Mouse (Mus musculus) liver, embryonic 16.5 days (tissue): ENCODE results near the gene Sipa1l1. TPM values are rescaled to one million over a fixed set of nuclear protein-coding genes. Genes with fewer than 3 reads are reported as not detected.

Experiments
- ATAC-seq: fragments of 200-750 bp; cut with Nextera tagmentation; 2 replicates; pipeline ENCODE4 v1.8.0; 2017; ENCODE audit warnings: low read depth, mild to moderate bottlenecking, moderate number of reproducible peaks, moderate library complexity
- H3K27ac ChIP-seq: fragments of 300-500 bp; sonication (generic); 2 replicates; pipeline ENCODE4 v1.5.1; 2014; ENCODE audit warnings: mild to moderate bottlenecking, low read length
- H3K27me3 ChIP-seq: fragments of 300-500 bp; sonication (generic); 2 replicates; pipeline ENCODE4 v1.6.1; 2014; ENCODE audit warnings: low read depth, low read length, mixed read lengths; ENCODE audit not compliant: control insufficient read depth, insufficient read depth
- H3K36me3 ChIP-seq: fragments of 300-500 bp; sonication (generic); 2 replicates; pipeline ENCODE4 v1.6.1; 2014; ENCODE audit warnings: mild to moderate bottlenecking; ENCODE audit not compliant: control insufficient read depth, insufficient read depth
- H3K4me1 ChIP-seq: fragments of 300-500 bp; sonication (generic); 2 replicates; pipeline ENCODE4 v1.6.1; 2014; ENCODE audit warnings: low read depth, low read length, mixed read lengths; ENCODE audit not compliant: control insufficient read depth
- H3K4me2 ChIP-seq: fragments of 300-500 bp; sonication (generic); 2 replicates; pipeline ENCODE4 v1.6.1; 2014; ENCODE audit warnings: low read depth, low read length, mixed read lengths
- H3K4me3 ChIP-seq: fragments of 300-500 bp; sonication (generic); 2 replicates; pipeline ENCODE4 v1.5.1; 2014; ENCODE audit warnings: low read depth, mild to moderate bottlenecking, low read length
- H3K9ac ChIP-seq: fragments of 300-500 bp; sonication (generic); 2 replicates; pipeline ENCODE4 v1.6.1; 2014; ENCODE audit warnings: low read depth, low read length
- H3K9me3 ChIP-seq: fragments of 300-500 bp; sonication (generic); replicated peaks from 2 replicates; pipeline ENCODE4 v1.6.1; 2016; ENCODE audit warnings: low read length; ENCODE audit not compliant: control insufficient read depth
- WGBS: fragments of 180-500 bp; shearing (Covaris S2); extraction: QIAGEN DNeasy Blood & Tissue Kit; methylation state at CpG from one replicate; pipeline ENCODE4 v1.1.7; 2014; ENCODE audit not compliant: insufficient replicate concordance; 5-methylcytosine and 5-hydroxymethylcytosine counted together
- polyA plus RNA-seq: library from polyadenylated mRNA; unstranded; fragments of >200 nt; fragmentation: Nextera tagmentation; extraction: Ambion mirVana; gene quantifications from 2 replicates; pipeline ENCODE4 v1.2.1, GENCODE M21; 2015

Gene Sipa1l1
- polyA plus RNA-seq, 1 experiment from 2014 or later, result 4.2 TPM

- no peak overlapping the region for H3K4me3 ChIP-seq
- H3K36me3 ChIP-seq, result no peaks in the 10 kb centered on the region
- no peak overlapping the region for H3K4me2 ChIP-seq
- no peaks in the 10 kb centered on the region for H3K27me3 ChIP-seq
- H3K9ac ChIP-seq, result no peak overlapping the region
- ATAC-seq, result no peak
- H3K27ac ChIP-seq, result no peak overlapping the region
- peaks cover 7% of the 10 kb centered on the region for H3K4me1 ChIP-seq
- WGBS, result 67% methylated on average over 10 of the region's 10 CpGs
- H3K9me3 ChIP-seq, result no peaks in the 10 kb centered on the region
Observed at GRCm38 (mm10) chr12:82355419-82356149, 186.5 kb downstream of the Sipa1l1 start.

DNA sequence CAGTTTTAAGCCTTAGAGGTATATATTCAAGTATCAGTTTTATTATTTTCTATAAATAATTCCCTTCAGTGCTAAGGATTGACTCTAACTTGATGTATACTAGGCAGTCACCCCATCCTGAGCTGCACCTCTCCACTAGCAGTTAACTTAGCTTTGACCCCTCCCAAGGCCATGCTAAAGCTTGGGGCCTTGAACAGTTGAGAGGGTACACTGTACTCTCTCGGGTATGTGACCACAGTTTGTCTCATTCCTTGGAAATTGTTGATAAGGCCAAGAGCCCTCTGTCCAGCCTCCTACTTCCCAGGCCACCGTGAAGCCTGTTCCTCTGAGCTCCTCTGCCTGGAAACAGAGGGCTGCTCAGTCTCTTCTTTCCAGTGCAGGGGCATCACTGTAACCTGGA, 187.4 kb downstream of the Sipa1l1 start:
- Histone ChIP-seq H3K4me1 (peaks cover 7% of the 10 kb centered on the region), H3K4me2 (no peak overlapping the region), H3K9ac (no peak overlapping the region), H3K36me3 (no peaks in the 10 kb centered on the region), H3K4me3 (no peak overlapping the region), H3K9me3 (no peaks in the 10 kb centered on the region), H3K27ac (no peak overlapping the region), H3K27me3 (no peaks in the 10 kb centered on the region)
- no peak for ATAC-seq
- WGBS, result 44% methylated on average over 2 of the region's 2 CpGs

- H3K36me3 ChIP-seq, result no peaks in the 10 kb centered on the region
- 75% methylated on average over 5 of the region's 5 CpGs for WGBS
- H3K9me3 ChIP-seq, result no peaks in the 10 kb centered on the region
- no peak overlapping the region for H3K4me2 ChIP-seq
- H3K4me3 ChIP-seq, result no peak overlapping the region
- H3K27me3 ChIP-seq, result no peaks in the 10 kb centered on the region
- no peak overlapping the region for H3K27ac ChIP-seq
- no peak for ATAC-seq
- peaks cover 7% of the 10 kb centered on the region for H3K4me1 ChIP-seq
- no peak overlapping the region for H3K9ac ChIP-seq
Observed at GRCm38 (mm10) chr12:82357431-82357830, 188.3 kb downstream of the Sipa1l1 start.

GRCm38 (mm10) chr12:82362796-82363195, 193.7 kb downstream of the Sipa1l1 start:
- Histone ChIP-seq H3K27ac (no peak overlapping the region), H3K4me1 (no peaks in the 10 kb centered on the region), H3K9me3 (no peaks in the 10 kb centered on the region), H3K4me3 (no peak overlapping the region), H3K36me3 (no peaks in the 10 kb centered on the region), H3K4me2 (no peak overlapping the region), H3K27me3 (no peaks in the 10 kb centered on the region), H3K9ac (no peak overlapping the region)
- ATAC-seq, result no peak
- WGBS, result 82% methylated on average over 9 of the region's 9 CpGs

DNA sequence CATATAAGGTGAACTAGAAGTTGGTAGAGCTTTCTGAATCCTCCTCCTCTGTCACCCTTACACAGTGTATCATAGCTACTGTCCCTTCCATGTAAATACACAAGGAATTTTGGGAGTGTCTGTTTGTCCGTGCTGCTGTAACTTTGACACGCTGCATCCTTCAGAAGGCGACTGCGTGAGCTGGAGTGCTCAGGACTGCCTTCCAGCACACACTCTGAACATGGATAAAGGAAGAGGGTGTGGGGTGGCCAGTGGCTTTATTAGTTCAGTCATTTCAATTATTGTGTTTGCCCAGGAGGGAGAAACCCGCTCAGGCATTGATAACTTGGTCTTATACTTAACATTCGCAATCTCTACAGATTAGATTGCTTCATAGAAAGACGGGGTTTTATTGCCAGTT, 195.1 kb downstream of the Sipa1l1 start:
- no peaks in the 10 kb centered on the region for H3K36me3 ChIP-seq
- no peaks in the 10 kb centered on the region for H3K27me3 ChIP-seq
- WGBS, result 81% methylated on average over 7 of the region's 7 CpGs
- no peak for ATAC-seq
- H3K4me1 ChIP-seq, result no peaks in the 10 kb centered on the region
- H3K9ac ChIP-seq, result no peak overlapping the region
- H3K9me3 ChIP-seq, result no peaks in the 10 kb centered on the region
- no peak overlapping the region for H3K4me2 ChIP-seq
- no peak overlapping the region for H3K4me3 ChIP-seq
- no peak overlapping the region for H3K27ac ChIP-seq

- H3K4me1 ChIP-seq, result no peaks in the 10 kb centered on the region
- H3K27me3 ChIP-seq, result no peaks in the 10 kb centered on the region
- H3K9me3 ChIP-seq, result no peaks in the 10 kb centered on the region
- no peak overlapping the region for H3K4me3 ChIP-seq
- no peak for ATAC-seq
- no peaks in the 10 kb centered on the region for H3K36me3 ChIP-seq
- no peak overlapping the region for H3K9ac ChIP-seq
- H3K4me2 ChIP-seq, result no peak overlapping the region
- no peak overlapping the region for H3K27ac ChIP-seq
- 68% methylated on average over 5 of the region's 5 CpGs for WGBS
Observed at GRCm38 (mm10) chr12:82365276-82365875, 196.3 kb downstream of the Sipa1l1 start.

DNA sequence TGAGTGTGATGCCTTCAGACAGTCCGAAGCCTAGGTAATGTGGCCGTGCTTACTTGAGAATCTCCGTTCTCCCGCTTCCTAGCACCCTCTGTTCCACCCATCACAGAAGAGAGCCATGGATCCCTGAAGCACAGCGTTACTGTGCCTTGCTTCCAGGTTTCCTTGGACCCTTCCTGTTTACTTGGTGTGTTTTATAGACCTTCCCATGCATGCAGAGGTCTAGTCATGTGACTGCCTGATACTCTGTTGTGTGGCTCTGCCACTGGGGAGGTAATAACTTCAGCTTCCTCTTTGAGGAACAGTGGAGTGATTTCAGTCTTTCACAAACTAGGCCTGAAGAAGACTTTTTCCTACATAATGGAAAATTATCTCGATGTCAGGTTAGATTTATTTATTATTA, 197.6 kb downstream of the Sipa1l1 start:
- H3K4me2 ChIP-seq, result no peak overlapping the region
- no peaks in the 10 kb centered on the region for H3K36me3 ChIP-seq
- ATAC-seq, result no peak
- no peaks in the 10 kb centered on the region for H3K9me3 ChIP-seq
- H3K4me3 ChIP-seq, result no peak overlapping the region
- H3K4me1 ChIP-seq, result no peaks in the 10 kb centered on the region
- no peak overlapping the region for H3K9ac ChIP-seq
- WGBS, result 60% methylated on average over 6 of the region's 6 CpGs
- H3K27me3 ChIP-seq, result no peaks in the 10 kb centered on the region
- H3K27ac ChIP-seq, result no peak overlapping the region

DNA sequence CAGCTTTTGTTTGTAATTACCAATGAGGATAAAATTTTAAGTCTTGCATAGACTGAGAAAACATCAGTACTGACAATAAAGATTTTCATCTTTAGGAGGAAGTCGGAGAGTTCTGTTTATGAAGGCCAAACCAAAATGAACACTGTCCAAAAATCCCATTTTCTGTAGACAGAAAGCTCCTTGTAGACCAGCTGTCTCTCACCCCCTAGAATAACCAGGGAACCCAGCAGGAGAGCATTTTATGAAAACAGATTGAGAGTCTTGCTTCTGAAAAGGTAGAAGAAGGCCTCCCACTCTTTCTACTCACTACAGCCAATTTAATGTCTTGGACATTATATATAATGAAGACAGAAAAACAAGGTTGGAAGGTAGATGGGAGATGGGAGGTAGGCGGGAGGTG, 198.2 kb downstream of the Sipa1l1 start:
- Histone ChIP-seq H3K27me3 (no peaks in the 10 kb centered on the region), H3K36me3 (no peaks in the 10 kb centered on the region), H3K4me1 (no peaks in the 10 kb centered on the region), H3K27ac (no peak overlapping the region), H3K9me3 (no peaks in the 10 kb centered on the region), H3K4me3 (no peak overlapping the region), H3K4me2 (no peak overlapping the region), H3K9ac (no peak overlapping the region)
- no peak for ATAC-seq
- WGBS, result 65% methylated on average over 2 of the region's 2 CpGs

- no peaks in the 10 kb centered on the region for H3K9me3 ChIP-seq
- no peaks in the 10 kb centered on the region for H3K4me1 ChIP-seq
- H3K4me2 ChIP-seq, result no peak overlapping the region
- no peaks in the 10 kb centered on the region for H3K27me3 ChIP-seq
- H3K9ac ChIP-seq, result no peak overlapping the region
- WGBS, result 64% methylated on average over 3 of the region's 3 CpGs
- no peak for ATAC-seq
- no peaks in the 10 kb centered on the region for H3K36me3 ChIP-seq
- H3K4me3 ChIP-seq, result no peak overlapping the region
- H3K27ac ChIP-seq, result no peak overlapping the region
Observed at GRCm38 (mm10) chr12:82367986-82368385, 198.9 kb downstream of the Sipa1l1 start.
